Mouse (Mus musculus) heart, postnatal 0 days (tissue): ENCODE measurements at regions not wholly inside any gene's neighbourhood (a gene's known extent, or its start where the extent isn't known, plus 50 kb on each side); places are given as distances from the start of the nearest gene placed in this dataset.

Source experiments
- ATAC-seq: fragments of 200-750 bp; cut with Nextera tagmentation; 2 replicates; pipeline ENCODE4 v1.8.0; 2017; ENCODE audit warnings: low read depth, moderate number of reproducible peaks, moderate library complexity; ENCODE audit not compliant: insufficient read depth
- DNase-seq: peaks from one replicate; pipeline ENCODE4 v3.0.0-alpha.2; 2016; ENCODE audit warnings: low spot score
- H3K27ac ChIP-seq: fragments of 300-500 bp; sonication (generic); 2 replicates; pipeline ENCODE4 v1.5.1; 2014; ENCODE audit warnings: low read depth, mild to moderate bottlenecking
- H3K27me3 ChIP-seq: fragments of 300-500 bp; sonication (generic); 2 replicates; pipeline ENCODE4 v1.6.1; 2014; ENCODE audit warnings: low read length, mixed read lengths; ENCODE audit not compliant: control insufficient read depth, insufficient read depth
- H3K36me3 ChIP-seq: fragments of 300-500 bp; sonication (generic); replicated peaks from 2 replicates; pipeline ENCODE4 v1.6.1; 2014; ENCODE audit warnings: low read length, mixed read lengths; ENCODE audit not compliant: control insufficient read depth, insufficient read depth
- H3K4me1 ChIP-seq: fragments of 300-500 bp; sonication (generic); 2 replicates; pipeline ENCODE4 v1.6.1; 2014; ENCODE audit warnings: antibody characterized with exemption; ENCODE audit not compliant: control insufficient read depth, insufficient read depth
- H3K4me2 ChIP-seq: fragments of 300-500 bp; sonication (generic); 2 replicates; pipeline ENCODE4 v1.6.1; 2014; ENCODE audit warnings: low read depth, mild to moderate bottlenecking, low read length, moderate library complexity
- H3K4me3 ChIP-seq: fragments of 300-500 bp; sonication (generic); 2 replicates; pipeline ENCODE4 v1.5.1; 2014; ENCODE audit warnings: low read depth, low read length
- H3K9ac ChIP-seq: fragments of 300-500 bp; sonication (generic); replicated peaks from 2 replicates; pipeline ENCODE4 v1.6.1; 2014; ENCODE audit warnings: low read depth, low read length, mixed read lengths
- H3K9me3 ChIP-seq: fragments of 300-500 bp; sonication (generic); replicated peaks from 2 replicates; pipeline ENCODE4 v1.6.1; 2016; ENCODE audit warnings: low read length; ENCODE audit not compliant: control insufficient read depth
- CTCF ChIP-seq: IDR thresholded peaks from 2 replicates; pipeline ENCODE4 v1.5.1; 2016; ENCODE audit warnings: antibody characterized with exemption, control low read depth, low read depth
- EP300 ChIP-seq: IDR thresholded peaks from 2 replicates; pipeline ENCODE4 v1.6.1; 2016; ENCODE audit warnings: antibody characterized with exemption, low read depth
- WGBS: fragments of 180-500 bp; shearing (Covaris S2); extraction: QIAGEN DNeasy Blood & Tissue Kit; methylation state at CpG from one replicate; pipeline ENCODE4 v1.1.7; 2014; 5-methylcytosine and 5-hydroxymethylcytosine counted together

GRCm38 (mm10) chr3:149147916-149148315, 157.6 kb upstream of the Adgrl2 start:
- no peak overlapping the region for H3K27ac ChIP-seq
- H3K36me3 ChIP-seq, result no peaks in the 10 kb centered on the region
- ATAC-seq (no peak), DNase-seq (no peak)
- no peak overlapping the region for H3K4me2 ChIP-seq
- no peaks in the 10 kb centered on the region for H3K27me3 ChIP-seq
- H3K9ac ChIP-seq, result no peak overlapping the region
- H3K4me1 ChIP-seq, result peaks cover 3% of the 10 kb centered on the region
- WGBS, result 88% methylated on average over 6 of the region's 6 CpGs
- TF ChIP-seq EP300 (no peak), CTCF (no peak)
- no peak overlapping the region for H3K4me3 ChIP-seq
- no peaks in the 10 kb centered on the region; the same call in 1 of the 2 replicates for H3K9me3 ChIP-seq

- Histone ChIP-seq H3K4me3 (no peak overlapping the region), H3K9ac (no peak overlapping the region), H3K4me1 (no peaks in the 10 kb centered on the region; the same call in 1 of the 2 replicates), H3K4me2 (no peak overlapping the region), H3K9me3 (no peaks in the 10 kb centered on the region; the same call in 1 of the 2 replicates), H3K27me3 (no peaks in the 10 kb centered on the region), H3K27ac (no peak overlapping the region), H3K36me3 (no peaks in the 10 kb centered on the region)
- no peak for DNase-seq
- 79% methylated on average over 9 of the region's 9 CpGs for WGBS
- TF ChIP-seq CTCF (no peak), EP300 (no peak)
- no peak for ATAC-seq
Observed at GRCm38 (mm10) chr3:149146673-149147072, 156.3 kb upstream of the Adgrl2 start.

GRCm38 (mm10) chr3:149140461-149140860, 150.1 kb upstream of the Adgrl2 start:
- no peaks in the 10 kb centered on the region; the same call in 1 of the 2 replicates for H3K9me3 ChIP-seq
- H3K36me3 ChIP-seq, result no peaks in the 10 kb centered on the region
- 85% methylated on average over 3 of the region's 3 CpGs for WGBS
- no peak overlapping the region for H3K27ac ChIP-seq
- DNase-seq (no peak), ATAC-seq (no peak)
- TF ChIP-seq CTCF (no peak), EP300 (no peak)
- no peak overlapping the region for H3K4me3 ChIP-seq
- no peak overlapping the region for H3K9ac ChIP-seq
- no peak overlapping the region for H3K4me2 ChIP-seq
- H3K4me1 ChIP-seq, result no peaks in the 10 kb centered on the region
- no peaks in the 10 kb centered on the region for H3K27me3 ChIP-seq

GRCm38 (mm10) chr3:149134028-149134938, 143.9 kb upstream of the Adgrl2 start:
- DNase-seq, result no peak
- H3K36me3 ChIP-seq, result no peaks in the 10 kb centered on the region
- 87% methylated on average over 9 of the region's 9 CpGs for WGBS
- no peaks in the 10 kb centered on the region for H3K9me3 ChIP-seq
- no peak overlapping the region for H3K4me3 ChIP-seq
- no peak overlapping the region for H3K9ac ChIP-seq
- no peak overlapping the region for H3K4me2 ChIP-seq
- TF ChIP-seq EP300 (no peak), CTCF (no peak)
- H3K27ac ChIP-seq, result no peak overlapping the region
- ATAC-seq, result no peak
- H3K27me3 ChIP-seq, result no peaks in the 10 kb centered on the region
- no peaks in the 10 kb centered on the region for H3K4me1 ChIP-seq

- H3K9ac ChIP-seq, result no peak overlapping the region
- H3K4me3 ChIP-seq, result no peak overlapping the region
- H3K4me1 ChIP-seq, result peaks cover 26% of the 10 kb centered on the region
- ATAC-seq (no peak), DNase-seq (no peak)
- no peaks in the 10 kb centered on the region for H3K36me3 ChIP-seq
- WGBS, result 92% methylated on average over 5 of the region's 5 CpGs
- TF ChIP-seq EP300 (no peak), CTCF (no peak)
- no peaks in the 10 kb centered on the region for H3K9me3 ChIP-seq
- H3K4me2 ChIP-seq, result no peak overlapping the region
- no peaks in the 10 kb centered on the region for H3K27me3 ChIP-seq
- no peak overlapping the region for H3K27ac ChIP-seq
Observed at GRCm38 (mm10) chr3:149118806-149119205, 128.5 kb upstream of the Adgrl2 start.
